Mouse (Mus musculus) left cerebral cortex, adult 8-10 months (tissue): Measurements from ENCODE around the gene Isoc2a. TPM values are rescaled to one million over a fixed set of nuclear protein-coding genes. Genes with fewer than 3 reads are reported as not detected.
"Not testable (repeated sequence)": the region's sequence is repeated elsewhere in the genome, so short reads cannot be mapped to it uniquely, and the experiment has no call there.

Source experiments
- DNase-seq, 2 experiments: peaks; one replicate each; pipeline ENCODE4 v3.0.0; 2022; ENCODE audit warnings: low spot score in 2 of 2
- total RNA-seq, 4 experiments: library from RNA; stranded (reverse); gene quantifications; 2 replicates each; pipeline ENCODE4 v1.2.4; 2022

Gene Isoc2a
- total RNA-seq = 10 to 100 TPM; 16.1 to 17.7 (median 17.1) TPM

GRCm38 (mm10) chr7:4876753-4877221 lies at the start of gene Isoc2a:
Gene Isoc2a, plus strand, starts transcription at chr7:4877153.
- peak; percentile 58 to 89 for DNase-seq

DNA sequence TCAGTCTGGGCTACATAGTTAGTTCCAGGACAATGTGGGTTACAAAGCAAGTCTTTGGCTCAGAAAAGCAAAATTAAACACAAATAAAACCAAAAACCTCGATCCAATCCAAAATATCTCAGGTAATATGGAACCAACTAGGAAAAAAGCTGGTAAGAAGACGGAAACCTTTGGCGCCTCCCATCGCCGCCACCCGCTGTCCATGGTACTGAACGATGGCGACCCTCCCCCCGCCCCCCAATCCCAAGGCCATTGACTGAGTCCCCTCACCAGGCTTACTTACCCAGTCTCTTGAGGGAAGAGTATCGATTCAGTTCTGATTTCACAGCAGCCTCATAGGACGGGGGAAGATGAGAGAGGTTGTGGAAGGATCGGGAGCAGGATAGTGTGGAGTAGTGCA lies 46.5 kb upstream of the Isoc2a start:
- no peak for DNase-seq

DNA sequence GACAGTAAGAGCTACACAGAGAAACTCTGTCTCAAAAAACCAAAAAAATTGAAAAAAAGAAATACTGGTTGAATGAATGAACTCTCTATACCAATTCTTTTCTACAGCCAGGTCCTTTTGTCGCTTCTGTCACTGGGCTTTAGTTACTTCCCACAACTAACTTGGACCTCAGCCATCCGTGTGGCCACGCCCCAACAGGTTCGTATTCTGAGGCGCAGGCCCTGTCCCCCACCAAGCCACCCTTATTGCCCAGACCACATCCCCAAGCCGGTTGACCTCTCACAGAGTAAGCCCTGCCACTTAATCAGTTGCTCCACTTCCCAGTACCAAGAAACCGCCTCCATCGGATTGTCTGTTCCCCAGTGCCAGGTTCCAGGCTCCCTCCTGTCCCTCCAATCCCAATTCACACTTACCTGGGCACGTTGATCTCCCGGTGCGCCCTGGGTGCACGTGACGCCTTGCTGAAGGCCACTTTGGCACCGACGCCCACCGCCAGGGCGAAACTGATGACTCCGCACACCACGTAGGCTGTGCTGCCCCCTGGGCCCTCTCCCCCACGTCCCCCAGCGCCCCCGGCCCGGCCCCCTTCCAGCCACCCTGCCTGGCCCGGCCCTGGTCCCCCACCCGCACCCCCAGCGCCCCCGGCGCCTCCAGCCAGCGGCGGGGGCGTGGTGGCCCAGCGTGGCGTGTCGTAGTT lies 41.2 kb upstream of the Isoc2a start:
- no peak for DNase-seq

DNA sequence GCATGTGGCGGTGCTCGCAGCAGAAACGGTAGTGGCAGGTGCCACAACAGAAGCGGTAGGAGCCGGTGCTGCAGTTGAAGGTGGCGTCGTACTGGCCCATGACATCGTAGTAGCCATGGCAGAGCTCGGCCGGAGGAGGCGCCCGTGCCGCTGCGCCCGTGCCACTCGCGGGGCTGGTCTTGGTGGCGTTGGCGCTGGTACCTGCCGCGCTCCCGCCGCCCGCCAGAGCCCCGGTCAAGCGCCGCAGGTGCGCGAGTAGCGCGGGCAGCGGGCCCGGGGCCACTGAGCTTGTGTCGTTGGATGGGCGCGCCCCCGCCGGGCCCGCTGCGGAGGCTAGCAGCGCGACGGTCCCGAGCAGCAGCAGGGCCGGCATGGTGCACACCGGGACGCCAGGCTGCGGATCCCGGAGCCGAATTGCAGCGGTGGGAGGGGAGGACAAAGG lies 40.6 kb upstream of the Isoc2a start:
- DNase-seq = no peak

DNA sequence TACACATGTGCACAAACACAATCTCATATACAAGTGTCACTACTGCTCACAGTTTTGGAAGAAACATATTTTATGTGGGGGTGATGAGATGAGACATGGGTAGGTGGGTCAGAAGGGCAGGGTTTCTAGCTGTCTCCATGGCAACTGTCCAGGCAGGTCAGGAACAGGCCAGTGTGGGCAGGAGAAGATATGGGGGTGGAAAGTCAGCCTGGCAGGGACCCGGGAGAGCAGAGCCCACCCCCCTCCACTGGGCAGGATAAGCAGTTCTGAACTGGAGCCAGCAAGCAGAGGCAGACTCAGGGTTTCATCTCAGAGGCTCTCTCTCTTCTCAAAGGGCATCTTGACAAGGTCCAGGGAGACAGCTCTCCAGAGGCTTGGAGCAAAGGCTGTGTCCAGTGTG lies 39.3 kb upstream of the Isoc2a start:
- DNase-seq = no peak

DNA sequence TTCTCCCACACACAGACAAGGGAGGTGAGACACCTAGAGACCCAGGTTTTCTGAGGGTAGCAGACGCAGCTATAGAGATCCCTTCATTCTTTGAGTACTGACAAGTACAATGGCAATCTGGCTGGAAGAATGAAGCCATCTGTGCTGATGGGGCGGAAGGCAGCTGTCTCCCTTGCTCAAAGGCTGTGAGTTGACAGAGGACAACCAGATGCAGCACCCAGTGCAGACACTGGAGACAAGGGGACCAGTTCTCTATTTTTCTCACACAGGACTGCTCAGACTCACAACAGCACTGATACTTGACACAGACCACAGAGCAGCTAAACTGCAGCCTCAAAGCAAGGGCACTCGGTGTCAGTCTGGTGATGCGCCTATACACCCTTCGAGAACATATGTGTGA lies 34.9 kb upstream of the Isoc2a start:
- peak in 1 of 2 experiments; percentile 49 for DNase-seq

DNA sequence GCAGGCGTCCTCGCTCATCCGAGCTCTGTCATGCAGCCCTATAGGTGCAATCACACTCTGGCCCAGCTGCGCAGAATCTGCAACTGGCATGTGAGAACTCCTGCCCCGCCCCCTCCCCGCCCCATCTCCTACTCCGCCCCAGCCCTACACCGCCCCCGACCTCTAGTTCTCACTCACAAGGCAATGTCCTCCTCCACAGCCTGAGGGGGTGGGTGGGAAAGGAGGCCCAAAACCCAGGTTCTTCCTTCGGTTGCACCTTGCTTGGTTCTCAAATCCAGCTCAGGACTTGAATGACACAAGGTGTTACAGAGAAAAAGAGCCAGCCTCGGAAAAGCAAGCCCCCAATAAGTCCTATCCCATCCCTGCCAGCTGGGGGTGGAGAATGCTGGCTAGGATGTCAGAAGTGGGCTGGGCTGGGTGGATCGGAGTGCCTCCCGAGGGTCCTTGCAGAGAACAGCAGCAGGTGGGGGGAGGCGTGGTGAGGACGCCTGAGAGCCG lies 34.3 kb upstream of the Isoc2a start:
- peak; percentile 50 to 61 for DNase-seq

- peak; percentile 73 to 81 for DNase-seq
These were observed 33.2 kb upstream of the Isoc2a start for GRCm38 (mm10) chr7:4843604-4844244.

DNA sequence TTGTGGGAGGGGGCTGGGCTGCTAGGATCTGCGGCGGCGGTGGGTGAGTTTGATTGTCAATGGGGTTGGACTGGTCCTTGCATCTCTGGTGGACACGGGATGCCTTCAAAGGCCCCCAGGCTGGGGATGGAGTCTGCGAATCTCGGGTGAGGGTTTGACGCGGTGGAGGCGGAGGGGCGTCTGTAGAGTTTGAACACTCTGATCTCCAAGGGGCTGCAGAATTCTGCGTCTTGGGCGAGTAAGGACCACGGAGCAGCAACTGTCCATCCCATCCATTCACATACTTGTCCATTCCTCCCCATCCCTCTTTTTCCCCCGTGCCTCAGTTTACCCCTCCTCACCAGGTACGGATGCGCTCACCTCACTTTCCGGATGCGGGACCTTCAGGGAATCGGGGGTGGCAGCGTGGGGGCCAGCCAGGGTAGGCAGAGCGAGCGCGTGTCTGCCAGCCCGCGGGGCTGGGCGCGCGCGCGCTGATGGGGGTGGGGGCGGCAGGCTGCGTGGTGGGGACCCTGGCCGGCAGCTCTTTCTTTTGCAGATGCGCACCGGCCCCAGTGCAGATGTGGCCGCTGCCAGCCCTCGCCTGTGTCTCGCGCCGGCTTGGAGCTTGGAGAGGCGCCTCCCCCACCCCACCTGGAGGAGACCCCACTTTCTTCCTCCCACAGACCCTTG lies 32.6 kb upstream of the Isoc2a start, which contains the start of gene Shisa7:
Shisa7 (minus strand) TSS at position 452 of the 672 bp plus-strand sequence.
- peak in 1 of 2 experiments; percentile 49 for DNase-seq

GRCm38 (mm10) chr7:4844917-4845309 lies 32.0 kb upstream of the Isoc2a start:
- DNase-seq = peak; percentile 76 to 93

DNA sequence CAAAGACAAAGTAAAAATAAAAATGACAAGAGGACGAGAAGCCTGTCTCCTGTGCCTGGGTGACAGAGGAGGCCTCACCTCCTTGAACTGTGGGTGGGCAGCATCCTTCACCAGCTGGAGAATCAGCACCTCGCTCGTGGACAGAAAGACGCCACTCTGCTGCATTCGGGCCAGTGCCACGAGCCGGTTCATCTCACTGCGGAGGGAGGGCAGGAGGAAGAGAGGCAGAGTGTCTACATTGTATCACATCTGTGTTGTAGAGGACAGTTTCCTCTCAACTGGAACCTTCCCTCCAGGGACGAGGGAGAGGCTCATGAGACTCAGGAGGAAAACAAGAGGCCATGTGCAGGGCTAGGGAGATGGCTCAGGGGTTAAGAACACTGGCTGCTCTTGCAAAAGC lies 27.6 kb upstream of the Isoc2a start:
- DNase-seq = no peak

GRCm38 (mm10) chr7:4850621-4851314 lies 26.2 kb upstream of the Isoc2a start:
- no peak for DNase-seq

GRCm38 (mm10) chr7:4851315-4851688 lies 25.7 kb upstream of the Isoc2a start:
- DNase-seq = no peak

DNA sequence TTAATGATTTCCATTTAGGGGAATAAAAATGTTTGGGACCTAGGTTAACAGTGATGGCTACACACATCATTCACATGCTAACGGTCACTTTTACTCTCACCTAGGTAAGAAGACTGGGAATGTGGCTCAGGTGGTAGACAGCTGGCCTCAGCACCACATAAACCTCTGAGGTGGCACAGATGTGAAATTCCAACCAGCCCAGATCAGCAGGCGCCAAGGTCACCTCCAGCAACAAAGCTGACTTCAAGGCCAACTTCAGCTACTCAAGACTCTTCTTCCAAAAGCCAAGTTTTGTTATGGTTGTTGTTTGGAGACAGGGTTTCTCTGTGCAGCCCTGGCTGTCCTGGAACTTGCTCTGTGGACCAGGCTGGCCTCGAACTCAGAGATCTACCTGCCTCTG lies 23.3 kb upstream of the Isoc2a start:
- DNase-seq = no peak

GRCm38 (mm10) chr7:4856508-4856907 lies 20.4 kb upstream of the Isoc2a start:
- no peak for DNase-seq

GRCm38 (mm10) chr7:4857321-4857720 lies 19.6 kb upstream of the Isoc2a start:
- DNase-seq = no peak

DNA sequence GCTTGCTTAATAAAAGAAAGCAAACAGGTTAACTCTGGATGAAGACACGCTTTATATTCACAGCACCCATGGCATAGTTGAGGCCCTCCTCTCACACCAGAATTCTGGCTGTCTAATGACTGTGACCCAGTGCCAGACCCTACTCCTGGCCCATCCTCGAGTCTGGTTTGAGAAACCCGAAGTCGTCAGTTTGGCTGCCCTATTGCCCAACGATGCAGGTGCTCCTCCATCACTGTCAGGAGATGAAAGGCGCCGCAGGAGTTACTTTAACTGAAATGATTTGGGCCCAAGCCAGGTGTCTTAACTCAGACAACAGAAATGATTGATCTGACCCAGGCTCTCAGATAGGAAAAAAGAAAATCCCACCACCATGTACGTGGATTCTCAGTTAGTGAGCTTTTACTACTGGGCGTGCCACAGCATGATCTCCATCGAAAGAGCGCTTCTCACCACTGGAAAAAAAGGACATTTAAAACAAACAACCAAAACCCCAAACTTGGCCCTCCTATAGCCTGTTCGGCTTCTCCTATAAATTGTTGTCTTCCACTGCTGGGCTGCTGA lies 17.5 kb upstream of the Isoc2a start:
- no peak for DNase-seq

DNA sequence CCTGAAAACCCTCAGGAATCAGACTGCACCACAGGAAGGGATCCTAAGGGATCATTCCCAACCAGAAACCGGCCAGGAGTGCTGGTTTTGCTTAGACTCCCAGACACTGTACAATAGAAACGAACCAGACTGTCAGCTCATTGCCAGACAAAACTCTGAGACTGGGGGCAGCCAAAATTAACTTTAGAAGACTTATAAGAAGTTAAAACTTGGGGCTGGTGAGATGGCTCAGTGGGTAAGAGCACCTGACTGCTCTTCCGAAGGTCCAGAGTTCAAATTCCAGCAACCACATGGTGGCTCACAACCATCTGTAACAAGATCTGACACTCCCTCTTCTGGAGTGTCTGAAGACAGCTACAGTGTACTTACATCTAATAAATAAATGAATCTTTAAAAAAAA lies 16.0 kb upstream of the Isoc2a start:
- DNase-seq = not testable (repeated sequence)

GRCm38 (mm10) chr7:4863041-4863440 lies 13.9 kb upstream of the Isoc2a start:
- no peak for DNase-seq

DNA sequence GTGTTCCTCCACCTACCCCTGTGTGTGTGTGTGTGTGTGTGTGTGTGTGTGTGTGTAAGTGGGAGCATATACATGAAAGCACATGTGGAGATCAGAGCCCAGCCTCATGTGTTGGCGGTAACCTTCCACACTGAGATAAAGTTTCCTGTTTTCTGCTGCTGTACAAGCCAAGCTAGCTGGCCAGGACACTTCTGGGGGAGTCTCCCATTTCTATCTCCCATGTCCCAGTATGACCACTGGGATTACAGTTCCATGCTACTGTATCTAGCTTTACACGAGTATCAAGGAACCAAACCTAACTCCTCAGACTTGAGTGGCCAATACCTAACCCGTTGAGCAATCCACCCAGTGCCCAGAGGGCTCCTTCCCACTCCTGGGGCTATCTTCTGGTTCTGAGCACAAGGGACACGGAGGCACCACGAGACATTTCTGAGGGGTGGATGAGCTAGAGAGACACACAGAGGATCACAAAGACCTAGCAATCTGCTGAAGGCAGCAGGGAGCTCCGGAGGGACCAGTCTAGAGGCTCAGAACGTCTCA lies 13.3 kb upstream of the Isoc2a start:
- DNase-seq = no peak
